Mouse (Mus musculus) thymus, adult 2 months (tissue): ENCODE results near the gene Atp8b2. TPM values are rescaled to one million over a fixed set of nuclear protein-coding genes. Genes with fewer than 3 reads are reported as not detected.

ENCODE experiments used
- DNase-seq: peaks from one replicate; pipeline ENCODE4 v3.0.0; 2021
- H3K27ac ChIP-seq: fragments of 200-500 bp; 2 replicates; pipeline ENCODE4 v1.5.1; 2012; ENCODE audit warnings: low read length, control low read depth; ENCODE audit not compliant: control insufficient read depth, insufficient read depth
- H3K27me3 ChIP-seq: fragments of 200-500 bp; 2 replicates; pipeline ENCODE4 v1.6.1; 2012; ENCODE audit warnings: mild to moderate bottlenecking, low read length, moderate library complexity, mixed read lengths; ENCODE audit not compliant: control insufficient read depth, insufficient read depth
- H3K36me3 ChIP-seq: fragments of 200-500 bp; 2 replicates; pipeline ENCODE4 v1.6.1; 2012; ENCODE audit warnings: mild to moderate bottlenecking, low read length, moderate library complexity; ENCODE audit not compliant: control insufficient read depth, insufficient read depth
- H3K4me1 ChIP-seq: fragments of 200-500 bp; replicated peaks from 2 replicates; pipeline ENCODE4 v1.6.1; 2012; ENCODE audit warnings: low read length; ENCODE audit not compliant: control insufficient read depth, insufficient read depth
- H3K4me3 ChIP-seq: fragments of 200-500 bp; 2 replicates; pipeline ENCODE4 v1.5.1; 2012; ENCODE audit warnings: mild to moderate bottlenecking, low read length, control low read depth, moderate library complexity; ENCODE audit not compliant: control insufficient read depth, insufficient read depth
- CTCF ChIP-seq: fragments of 200-500 bp; IDR thresholded peaks from 2 replicates; pipeline ENCODE4 v1.5.1; 2012; ENCODE audit warnings: mild to moderate bottlenecking, control low read depth, low read length, moderate library complexity, borderline replicate concordance; ENCODE audit not compliant: control insufficient read depth, poor library complexity, insufficient read depth; ENCODE audit errors: extremely low read depth
- POLR2A ChIP-seq: fragments of 200-500 bp; IDR thresholded peaks from 2 replicates; pipeline ENCODE4 v1.6.1; 2012; ENCODE audit warnings: mild to moderate bottlenecking, low read length, control low read depth, moderate library complexity; ENCODE audit not compliant: control insufficient read depth, poor library complexity, insufficient read depth; ENCODE audit errors: extremely low read depth
- WGBS: fragments of 180-500 bp; shearing (Covaris S2); methylation state at CpG from one replicate; pipeline ENCODE4 v1.1.7; 2018; 5-methylcytosine and 5-hydroxymethylcytosine counted together
- polyA plus RNA-seq: library from polyadenylated mRNA; depleted of rRNA; stranded (reverse); fragments of >200 nt; gene quantifications from 2 replicates; pipeline ENCODE4 v1.2.3, GENCODE M21; 2012

Atp8b2 gene
- polyA plus RNA-seq, 1 experiment = 123 TPM

- Histone ChIP-seq H3K27ac (no peak overlapping the region), H3K36me3 (no peaks in the 10 kb centered on the region), H3K27me3 (no peaks in the 10 kb centered on the region), H3K4me1 (no peaks in the 10 kb centered on the region), H3K4me3 (no peak overlapping the region)
- DNase-seq = no peak
- 100% methylated on average over 1 of the region's 1 CpGs for WGBS
- TF ChIP-seq CTCF (no peak), POLR2A (no peak)
Observed at GRCm38 (mm10) chr3:89926440-89926839, 36.9 kb downstream of the Atp8b2 start.

GRCm38 (mm10) chr3:89920711-89921110 is 42.6 kb downstream of the Atp8b2 start:
- Histone ChIP-seq H3K4me3 (no peak overlapping the region), H3K4me1 (no peaks in the 10 kb centered on the region), H3K36me3 (no peaks in the 10 kb centered on the region), H3K27me3 (no peaks in the 10 kb centered on the region), H3K27ac (no peak overlapping the region)
- no peak for TF ChIP-seq POLR2A
- TF ChIP-seq CTCF = no peak
- no peak for DNase-seq
- 72% methylated on average over 6 of the region's 6 CpGs for WGBS

DNA sequence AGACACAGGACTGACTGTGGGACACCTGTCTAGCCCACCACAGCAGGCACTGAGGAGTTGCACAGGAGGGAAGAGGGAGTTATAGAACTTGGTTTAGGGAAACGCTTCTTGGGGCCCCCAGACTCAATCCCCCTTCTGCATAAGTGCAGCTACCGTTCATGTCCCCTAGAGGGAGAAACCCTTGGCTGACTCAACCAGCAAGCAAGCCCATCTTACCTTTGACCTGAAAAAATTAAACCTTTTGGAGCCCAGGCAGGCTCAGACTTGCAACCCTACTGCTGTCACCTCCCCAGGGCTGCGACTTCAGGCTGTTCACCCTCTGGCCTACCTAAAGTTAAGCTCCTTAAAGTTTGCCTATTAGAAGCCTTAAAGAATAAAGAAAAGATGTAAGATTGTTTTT is 45.9 kb downstream of the Atp8b2 start:
- peaks cover 8% of the 10 kb centered on the region for H3K4me1 ChIP-seq
- DNase-seq = no peak
- no peak overlapping the region for H3K4me3 ChIP-seq
- H3K36me3 ChIP-seq = no peaks in the 10 kb centered on the region
- WGBS = 80% methylated on average over 3 of the region's 3 CpGs
- TF ChIP-seq POLR2A = no peak
- TF ChIP-seq CTCF = no peak
- no peaks in the 10 kb centered on the region; the same call in 1 of the 2 replicates for H3K27me3 ChIP-seq
- no peak overlapping the region for H3K27ac ChIP-seq

GRCm38 (mm10) chr3:89916622-89917021 is 46.7 kb downstream of the Atp8b2 start:
- Histone ChIP-seq H3K27ac (no peak overlapping the region), H3K4me3 (no peak overlapping the region), H3K27me3 (no peaks in the 10 kb centered on the region; the same call in 1 of the 2 replicates), H3K4me1 (peaks cover 9% of the 10 kb centered on the region), H3K36me3 (no peaks in the 10 kb centered on the region)
- DNase-seq = no peak
- 95% methylated on average over 1 of the region's 1 CpGs for WGBS
- TF ChIP-seq POLR2A (no peak), CTCF (no peak)

- Histone ChIP-seq H3K4me3 (no peak overlapping the region), H3K4me1 (peaks cover 19% of the 10 kb centered on the region), H3K27me3 (no peaks in the 10 kb centered on the region; the same call in 1 of the 2 replicates), H3K36me3 (no peaks in the 10 kb centered on the region), H3K27ac (no peak overlapping the region)
- DNase-seq = no peak
- WGBS = 36% methylated on average over 4 of the region's 4 CpGs
- no peak for TF ChIP-seq CTCF
- TF ChIP-seq POLR2A = no peak
Observed at GRCm38 (mm10) chr3:89914700-89915099, 48.6 kb downstream of the Atp8b2 start.

DNA sequence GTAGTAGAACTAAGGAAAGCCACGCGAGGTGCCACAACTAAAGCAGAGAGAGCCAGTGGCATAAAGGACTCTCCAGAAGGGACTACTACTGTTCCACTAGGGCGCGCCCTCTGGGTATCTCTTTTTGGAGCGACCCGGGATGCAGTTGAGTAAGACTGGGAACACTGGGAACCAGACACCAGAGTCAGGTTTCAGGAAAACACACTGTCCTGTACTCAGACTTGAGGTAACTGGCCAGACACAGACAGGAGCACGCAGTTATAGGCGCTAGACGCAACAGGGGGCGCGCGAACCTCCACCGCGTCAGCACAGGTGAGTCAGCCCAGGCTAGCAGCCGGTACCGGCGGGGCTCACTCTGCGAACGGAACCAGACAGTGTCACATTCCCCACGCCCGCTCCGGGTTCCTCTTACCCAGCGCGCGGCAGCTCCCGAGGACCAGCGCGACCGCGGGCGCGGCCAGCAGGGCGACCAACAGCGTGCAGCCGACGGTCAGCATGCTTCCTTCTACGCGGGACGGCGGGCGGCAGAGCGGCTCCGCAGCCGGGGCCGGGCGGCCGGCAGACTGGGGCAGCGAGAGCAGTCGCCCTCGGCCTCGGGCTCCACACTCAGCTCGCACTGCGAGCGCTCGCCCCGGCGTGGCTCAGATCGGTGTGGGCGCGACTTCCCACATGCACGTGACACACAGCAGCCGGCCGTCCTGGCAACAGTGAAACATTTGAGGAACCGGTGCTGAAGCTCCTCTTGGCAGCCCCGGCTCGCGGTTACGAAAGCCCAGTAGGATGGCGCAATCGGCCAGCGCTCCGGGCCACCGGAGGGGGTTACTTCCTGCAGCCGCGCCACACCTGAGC is 50.5 kb downstream of the Atp8b2 start, which contains the start of gene Il6ra:
Gene Il6ra (minus strand): TSS at position 654 of the 849 bp plus-strand sequence.
- Histone ChIP-seq H3K27me3 (no peaks in the 10 kb centered on the region; the same call in 1 of the 2 replicates), H3K27ac (peak within 1 kb of the TSS; percentile 4; the same call in 1 of the 2 replicates), H3K36me3 (no peaks in the 10 kb centered on the region), H3K4me1 (peaks cover 20% of the 10 kb centered on the region), H3K4me3 (peak within 1 kb of the TSS; percentile 52)
- 3% methylated on average over 75 of the region's 75 CpGs for WGBS
- TF ChIP-seq CTCF (no peak), POLR2A (no peak)
- DNase-seq = peak; percentile 54
